Mouse (Mus musculus) frontal cortex, adult (tissue): ENCODE data around the gene Usp22.
"Not testable (repeated sequence)": the region's sequence is repeated elsewhere in the genome, so short reads cannot be mapped to it uniquely, and the experiment has no call there.

Source experiments
- ATAC-seq: cut with Nextera tagmentation; 2 replicates; pipeline ENCODE4 v1.9.2; 2017; ENCODE audit warnings: mild to moderate bottlenecking, moderate library complexity, mixed read lengths; ENCODE audit not compliant: low TSS enrichment

Gene Usp22

DNA sequence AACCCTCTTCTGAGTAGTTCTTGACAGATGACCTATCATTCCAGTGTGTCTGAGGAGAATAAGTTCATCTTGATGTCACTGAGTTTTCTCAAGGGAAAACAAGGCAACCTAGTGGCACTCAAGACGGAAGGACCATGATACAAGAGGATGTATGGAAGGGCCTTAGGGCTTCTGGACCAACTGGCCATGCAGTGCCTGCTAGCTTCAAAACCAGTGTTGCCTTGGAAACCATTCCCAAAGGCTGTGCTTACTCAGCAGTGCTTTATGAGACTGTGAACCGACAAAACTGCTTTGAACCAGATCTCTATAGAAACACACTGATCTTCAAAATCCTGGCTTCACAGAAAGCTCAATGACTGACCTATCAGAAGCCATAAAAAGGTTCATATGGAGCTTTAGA, 15.9 kb upstream of the Usp22 start:
- ATAC-seq: no peak

DNA sequence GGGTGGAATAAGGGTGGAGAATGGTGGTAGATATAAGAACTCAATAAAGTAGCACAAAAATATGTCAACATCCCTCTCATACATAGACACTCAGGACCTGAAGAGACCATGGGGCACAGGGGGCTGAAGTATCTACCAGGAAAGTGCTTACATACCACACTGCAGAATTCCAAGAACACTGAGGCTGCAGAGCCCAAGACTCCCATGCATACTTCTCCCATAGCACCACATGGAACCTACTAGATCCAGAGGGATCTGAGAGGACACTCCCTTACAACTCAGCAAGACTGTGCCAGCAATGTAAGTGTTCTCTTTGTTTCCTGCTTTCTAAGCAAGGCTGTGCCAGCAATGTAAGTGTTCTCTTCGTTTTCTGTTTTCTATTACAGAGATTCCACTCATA, 9.0 kb upstream of the Usp22 start:
- ATAC-seq: no peak

DNA sequence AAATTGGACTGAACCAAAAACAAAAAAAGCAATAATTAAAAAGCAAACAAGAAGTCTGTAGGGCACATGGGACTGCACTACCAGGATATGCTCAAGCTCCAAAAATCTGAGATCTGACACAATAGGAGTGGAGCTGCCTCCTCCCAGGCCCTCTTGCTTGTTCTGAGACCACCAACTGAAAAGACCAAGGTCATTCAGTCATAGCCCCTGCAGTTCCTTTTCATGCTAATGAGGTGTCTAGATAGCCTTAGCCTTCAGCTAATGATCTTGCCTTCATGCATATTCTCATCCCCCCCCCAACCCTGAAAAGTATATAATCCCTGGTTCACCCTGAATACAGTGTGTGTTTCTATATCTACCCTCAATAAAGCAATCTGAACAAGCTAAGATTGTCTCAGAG, 6.8 kb upstream of the Usp22 start:
- ATAC-seq: no peak

DNA sequence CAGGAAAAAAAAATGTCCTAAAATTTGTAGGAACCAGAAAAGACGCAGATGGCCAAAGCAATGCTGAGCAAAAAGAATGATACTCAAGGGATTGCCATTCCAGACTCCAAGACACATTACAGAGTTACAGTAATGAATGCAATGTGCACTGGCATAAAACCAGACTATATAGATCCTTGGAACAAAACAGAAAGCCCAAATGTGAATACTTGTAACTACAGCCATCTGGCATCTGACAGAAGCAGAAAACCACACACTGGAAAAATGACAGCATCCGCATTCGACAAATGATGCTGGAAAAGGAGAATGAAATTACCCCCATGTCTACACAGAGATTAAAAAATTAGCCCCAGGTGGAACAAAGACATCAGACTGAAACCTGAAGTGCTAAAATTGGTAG, 5.5 kb upstream of the Usp22 start:
- peak; percentile 41; the same call in 1 of the 2 replicates for ATAC-seq

DNA sequence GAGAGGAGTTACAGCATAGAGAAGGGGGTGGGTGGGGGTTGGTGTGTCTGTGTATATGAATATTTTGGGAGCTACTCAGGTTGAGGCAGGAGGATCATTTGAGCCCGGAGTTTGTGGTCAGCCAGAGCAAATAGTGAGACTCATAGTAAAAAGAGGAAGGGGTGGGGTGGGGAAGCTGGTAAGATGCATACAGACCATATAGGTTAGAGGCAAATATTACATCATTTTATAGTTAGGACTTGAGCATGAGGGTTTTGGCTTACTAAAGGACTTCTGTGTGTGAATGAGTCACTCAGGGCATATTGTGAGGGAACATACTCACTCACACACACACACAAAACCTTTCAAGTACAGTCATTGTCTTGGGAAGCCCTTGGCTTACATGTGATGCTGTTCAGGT, 1.5 kb upstream of the Usp22 start:
- ATAC-seq: no peak

DNA sequence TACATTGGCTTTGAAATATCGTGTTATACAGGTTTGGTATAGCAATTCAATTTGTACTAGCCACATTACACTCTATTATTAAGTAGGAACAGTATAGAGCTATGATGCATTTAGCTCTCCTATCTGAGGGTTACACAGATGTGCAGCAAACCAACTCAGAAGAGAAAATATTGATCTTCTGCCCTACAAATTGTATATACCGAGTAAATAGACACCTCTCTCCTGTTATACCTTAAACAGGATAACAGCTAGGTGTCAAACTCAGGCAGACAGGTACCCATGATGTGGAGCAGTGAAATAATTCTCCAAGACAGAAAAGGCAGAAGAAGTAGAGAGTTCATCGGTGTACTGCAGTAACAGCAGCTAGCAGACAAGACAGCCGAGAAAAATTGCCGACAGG, 923 bp upstream of the Usp22 start:
- no peak for ATAC-seq

DNA sequence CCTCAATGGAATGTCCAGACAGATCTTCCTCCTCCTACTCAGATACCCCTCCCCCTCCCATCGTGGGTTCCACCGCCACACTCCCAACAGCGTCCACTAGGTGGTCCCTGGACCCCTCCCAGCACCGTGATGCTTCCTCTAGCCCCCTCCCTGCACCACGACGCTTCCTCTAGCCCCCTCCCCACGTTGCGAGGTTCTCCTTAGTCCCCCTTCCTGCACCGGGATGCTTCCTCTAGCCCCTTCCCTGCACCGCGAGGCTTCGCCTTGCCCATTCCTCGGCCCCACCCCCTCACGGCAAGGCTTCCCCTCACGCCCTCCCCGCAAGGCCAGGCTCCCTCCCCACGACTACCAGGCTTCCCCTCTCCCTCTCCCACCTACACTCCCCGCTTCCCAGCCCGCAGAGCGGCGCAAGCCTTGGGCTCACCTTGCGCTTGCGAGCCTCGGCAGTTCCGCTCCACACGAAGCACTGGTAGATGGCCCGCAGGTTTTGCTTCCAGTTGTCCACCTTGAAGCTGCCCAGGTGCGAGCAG, 499 bp downstream of the Usp22 start:
- peak; percentile 32; the same call in 1 of the 2 replicates for ATAC-seq

DNA sequence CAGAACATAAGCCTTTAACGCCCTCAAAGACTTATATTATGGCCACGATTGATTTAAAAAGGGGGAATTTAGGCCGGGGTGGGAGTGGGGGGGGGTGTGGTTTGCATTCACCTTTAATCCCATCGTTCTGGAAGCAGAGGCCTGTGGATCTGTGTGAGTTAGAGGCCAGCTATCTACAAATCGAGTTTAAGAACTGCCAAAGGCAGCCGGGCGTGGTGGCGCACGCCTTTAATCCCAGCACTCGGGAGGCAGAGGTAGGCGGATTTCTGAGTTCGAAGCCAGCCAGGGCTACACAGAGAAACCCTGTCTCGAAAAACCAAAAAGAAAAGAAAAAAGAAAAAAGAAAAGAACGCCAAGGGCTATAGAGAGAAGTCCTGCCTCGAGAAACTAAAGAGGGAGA, 1.4 kb downstream of the Usp22 start:
- not testable (repeated sequence) for ATAC-seq

DNA sequence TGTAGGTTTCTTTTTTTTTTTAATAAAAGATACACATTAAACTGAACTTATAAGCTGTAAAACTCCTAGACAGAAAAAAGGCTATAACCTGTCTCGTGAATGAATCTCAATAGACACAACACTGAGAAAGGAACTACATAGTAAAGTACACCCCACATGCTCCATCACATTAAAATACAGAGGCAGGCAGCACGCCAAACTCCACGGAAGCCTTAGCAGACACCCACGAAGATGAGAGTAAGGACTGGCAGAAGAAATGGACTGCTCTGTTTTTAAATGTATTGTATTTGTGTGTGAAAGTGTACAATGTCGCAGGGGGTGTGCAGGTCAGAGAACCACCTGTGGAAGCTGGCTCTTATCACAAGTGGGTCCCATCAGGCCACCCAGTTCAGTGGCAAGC, 4.7 kb downstream of the Usp22 start:
- no peak for ATAC-seq

DNA sequence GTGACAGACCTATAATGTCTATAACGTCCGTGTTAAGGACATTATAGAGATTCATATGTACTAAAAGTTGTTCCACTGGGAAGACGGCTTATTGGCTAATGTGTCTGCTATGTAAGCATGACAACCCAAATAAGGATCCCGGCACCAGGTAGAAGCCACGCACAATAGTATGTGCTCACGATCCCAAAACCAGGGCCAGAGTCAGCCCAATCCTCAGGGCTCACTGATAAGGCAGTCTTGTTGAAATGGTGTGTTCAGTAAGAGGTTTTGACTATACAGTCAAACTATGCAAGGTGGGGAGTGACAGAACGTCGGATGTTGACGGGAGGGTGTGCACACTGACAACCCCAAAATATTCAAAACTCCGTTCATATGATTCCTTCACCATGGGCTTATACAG, 10.0 kb downstream of the Usp22 start:
- ATAC-seq: no peak

DNA sequence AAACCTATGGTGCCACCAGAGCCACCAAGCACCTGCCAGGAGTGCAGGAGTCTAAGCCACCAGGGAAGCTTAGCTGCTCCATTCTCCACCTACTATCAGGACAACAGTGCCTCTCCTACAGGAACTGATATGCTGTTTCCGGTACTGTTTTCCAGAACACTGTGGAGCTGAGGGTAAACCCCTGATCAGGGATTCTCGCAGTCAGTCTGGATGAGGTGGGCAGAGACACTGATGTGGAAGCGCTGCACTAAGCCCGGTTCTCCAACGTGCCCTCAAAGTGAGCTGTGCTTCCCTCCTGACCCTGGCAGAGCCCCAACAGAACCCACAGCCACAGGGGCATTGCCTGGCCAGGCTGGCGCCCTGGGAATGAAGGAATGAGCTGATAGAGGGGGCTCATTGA, 10.5 kb downstream of the Usp22 start:
- ATAC-seq: no peak

DNA sequence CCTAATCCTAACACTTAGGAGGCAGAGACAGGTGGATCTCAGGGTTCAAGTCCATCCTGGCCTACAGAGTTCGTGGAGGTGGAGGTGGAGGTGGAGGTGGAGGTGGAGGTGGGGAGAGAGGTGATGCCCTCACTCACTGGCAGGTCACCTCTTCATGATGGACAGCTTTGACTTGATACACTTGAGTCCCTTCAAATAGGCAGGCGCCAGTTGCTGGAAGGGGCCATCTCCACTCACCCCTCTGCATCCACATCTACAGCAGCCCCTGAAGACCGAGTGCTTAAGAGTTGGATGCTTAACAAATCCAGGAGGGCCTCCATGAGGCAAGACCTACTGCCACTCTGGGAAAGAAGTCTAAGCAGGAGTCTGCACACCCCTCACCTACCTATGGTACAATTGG, 11.5 kb downstream of the Usp22 start:
- ATAC-seq: no peak

DNA sequence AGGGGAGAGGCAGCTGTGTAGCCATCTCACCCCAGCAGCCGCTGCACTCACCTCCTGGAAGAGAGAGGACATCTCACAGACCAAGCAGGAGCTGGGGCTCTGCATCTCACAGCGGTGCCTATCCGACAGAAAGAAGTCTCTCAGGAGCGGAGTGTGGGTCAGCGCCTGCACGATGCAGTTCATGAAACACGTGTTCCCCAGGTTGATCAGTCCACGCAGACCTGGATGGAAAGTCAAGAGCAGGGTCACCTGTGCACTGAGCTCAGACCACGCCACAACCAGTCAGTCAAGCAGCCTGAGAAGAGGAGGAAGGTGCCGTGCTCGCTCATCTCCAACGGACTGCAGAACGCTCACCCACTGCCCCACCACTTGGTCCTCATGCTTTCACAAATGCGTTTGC, 12.1 kb downstream of the Usp22 start:
- ATAC-seq: no peak

DNA sequence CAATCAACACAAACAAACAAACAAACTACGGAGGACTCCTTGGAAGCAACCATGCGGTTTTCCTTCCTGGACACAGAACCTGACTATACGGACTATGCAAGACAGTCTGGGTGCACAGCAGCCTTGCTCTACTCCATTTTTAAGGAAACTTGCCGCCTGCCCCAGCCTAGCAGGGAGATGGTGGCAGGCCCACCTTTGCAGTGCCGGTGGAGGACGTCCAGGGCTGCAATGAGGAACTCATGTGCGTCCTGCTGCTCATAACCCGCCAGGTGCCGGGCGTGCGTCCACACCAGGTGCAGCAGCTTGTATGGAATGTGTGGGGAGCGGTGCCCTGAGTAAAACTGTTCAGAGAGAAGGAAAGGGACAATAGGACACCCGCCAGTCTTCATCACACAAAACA, 13.7 kb downstream of the Usp22 start:
- ATAC-seq: no peak

DNA sequence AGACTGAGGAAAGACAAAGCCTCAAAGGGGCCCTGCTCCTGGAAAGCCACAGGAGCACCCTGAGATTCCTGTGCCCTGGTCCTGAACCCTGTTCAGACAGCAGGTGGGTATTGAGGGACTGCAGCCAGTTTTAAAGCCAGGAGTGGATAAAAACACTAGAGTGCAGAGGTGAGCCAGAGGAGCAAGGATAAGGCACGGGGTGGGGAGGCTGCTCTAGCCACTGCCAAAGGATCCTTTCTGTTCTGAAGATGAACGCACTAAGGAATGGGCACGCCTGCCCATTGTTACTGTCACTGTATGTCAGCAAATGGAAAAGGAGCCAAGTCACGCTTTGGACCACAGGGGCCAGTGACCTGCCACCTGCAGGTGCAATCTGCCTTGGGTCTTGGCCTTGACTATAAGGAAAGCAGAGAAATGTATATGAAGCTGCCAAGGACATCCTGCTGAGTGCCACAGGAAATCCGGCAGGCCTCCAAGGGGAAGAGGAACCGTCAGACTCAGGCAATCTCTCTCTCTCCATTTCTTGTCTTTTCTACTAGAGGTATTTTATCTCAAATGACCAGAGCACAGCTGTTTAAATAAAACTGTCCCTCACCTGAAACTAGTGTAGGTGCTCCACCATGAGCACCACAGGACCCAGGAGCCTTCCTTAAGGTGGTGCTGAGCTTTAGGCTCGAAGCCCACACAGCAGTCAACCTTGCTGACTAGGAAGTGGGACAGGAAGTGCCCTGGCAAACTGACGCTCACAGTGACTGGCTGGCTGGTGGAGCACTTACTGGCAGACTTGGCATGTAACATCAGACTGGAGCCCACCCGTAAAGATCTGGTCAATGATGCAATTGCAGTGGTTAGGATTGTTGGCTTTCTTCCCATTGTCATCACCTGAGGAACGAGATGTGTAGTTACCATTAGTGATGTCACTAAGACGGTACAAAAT, 14.8 kb downstream of the Usp22 start:
- ATAC-seq: no peak

DNA sequence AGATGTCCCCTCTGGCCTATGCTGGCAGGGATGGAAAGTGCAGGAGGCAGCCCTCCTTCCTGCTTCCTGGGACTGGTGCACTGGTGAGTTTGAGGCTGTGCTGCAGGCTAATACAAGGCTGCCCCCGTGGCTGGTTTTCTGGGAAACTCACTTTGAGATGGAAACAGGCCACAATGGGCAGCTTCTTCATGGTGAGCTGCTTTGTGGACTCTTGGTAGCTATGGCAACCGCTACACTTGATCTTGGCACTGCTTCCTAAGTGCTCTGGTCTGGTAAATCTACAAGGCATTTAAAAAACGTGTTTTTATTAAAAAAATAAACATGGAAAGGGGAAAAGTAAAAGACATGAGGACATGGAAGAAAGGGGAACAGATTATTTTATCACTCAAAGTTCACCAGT, 16.7 kb downstream of the Usp22 start:
- no peak for ATAC-seq

DNA sequence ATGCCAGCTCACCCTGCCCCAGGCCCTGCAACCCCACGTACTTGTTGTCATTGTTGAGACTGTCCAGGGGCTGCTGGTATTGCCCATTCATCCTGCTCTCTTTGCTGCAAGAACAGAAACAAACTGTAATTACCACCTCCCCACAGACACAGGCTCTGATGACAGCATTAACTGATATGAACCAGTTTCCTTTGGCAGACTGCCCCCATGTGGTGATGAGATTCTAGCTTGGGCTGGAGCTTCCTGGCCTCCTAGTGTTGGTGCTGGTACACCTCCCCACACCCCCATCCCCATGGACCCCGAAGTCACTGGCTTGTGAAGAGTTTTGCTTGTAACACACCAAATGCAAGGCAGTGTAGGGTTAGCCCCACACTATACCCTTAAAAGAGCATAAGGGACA, 19.1 kb downstream of the Usp22 start:
- peak; percentile 66 for ATAC-seq

DNA sequence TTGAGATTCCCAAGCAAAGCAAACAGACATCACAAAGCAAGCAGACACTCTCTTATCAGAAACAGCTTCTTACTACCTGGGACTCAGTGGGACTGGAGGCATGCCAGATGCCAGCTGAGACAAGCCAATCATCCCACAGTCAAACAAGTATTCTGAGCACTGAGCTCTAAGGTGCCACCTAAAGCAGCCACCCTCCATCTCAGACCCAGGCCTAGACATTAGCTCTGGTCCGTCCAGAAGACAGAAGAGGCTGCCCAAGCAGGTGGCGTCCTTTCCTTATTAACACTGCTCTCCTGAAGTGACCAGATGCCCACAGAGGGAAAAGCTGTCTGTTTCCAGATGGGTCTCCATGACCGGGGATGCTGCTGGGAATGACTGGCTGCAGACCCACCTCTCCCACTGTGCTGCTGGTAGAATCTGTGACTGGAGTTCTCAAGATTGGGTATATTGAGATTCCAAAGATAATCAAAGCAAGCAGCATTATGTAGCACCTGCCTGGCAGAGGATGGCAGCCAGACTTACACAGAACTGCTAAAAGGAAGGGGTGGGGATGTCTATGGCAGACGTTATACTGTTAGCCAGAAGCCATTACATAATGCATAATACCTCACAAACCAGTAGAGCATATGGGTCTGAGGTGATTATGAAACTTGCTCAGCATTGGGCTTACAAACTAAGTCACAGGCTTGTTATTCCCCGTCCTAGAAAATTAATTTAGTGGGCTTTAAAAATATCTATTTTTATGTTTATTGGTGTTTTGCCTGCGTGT, 24.4 kb downstream of the Usp22 start:
- ATAC-seq: peak; percentile 62

DNA sequence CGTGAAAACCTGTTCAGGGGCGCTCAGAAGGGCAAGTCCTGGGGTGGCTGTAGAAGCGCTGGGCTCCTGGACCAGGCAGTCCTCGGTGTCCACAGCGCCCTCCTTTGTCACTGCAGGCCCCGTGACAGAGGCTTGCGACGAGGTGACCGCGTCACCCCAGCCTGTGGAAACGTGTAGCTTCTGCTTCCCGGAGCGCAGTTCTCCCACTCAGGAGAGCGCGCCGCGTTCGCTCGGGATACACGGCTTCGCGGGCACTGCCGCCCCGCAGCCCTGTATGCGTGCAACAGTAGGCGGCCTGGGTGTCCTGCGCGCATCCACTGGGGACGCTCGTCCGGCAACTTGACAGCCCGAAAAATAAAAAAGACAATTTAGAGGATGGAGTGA, 27.6 kb downstream of the Usp22 start:
- peak; percentile 60 for ATAC-seq

DNA sequence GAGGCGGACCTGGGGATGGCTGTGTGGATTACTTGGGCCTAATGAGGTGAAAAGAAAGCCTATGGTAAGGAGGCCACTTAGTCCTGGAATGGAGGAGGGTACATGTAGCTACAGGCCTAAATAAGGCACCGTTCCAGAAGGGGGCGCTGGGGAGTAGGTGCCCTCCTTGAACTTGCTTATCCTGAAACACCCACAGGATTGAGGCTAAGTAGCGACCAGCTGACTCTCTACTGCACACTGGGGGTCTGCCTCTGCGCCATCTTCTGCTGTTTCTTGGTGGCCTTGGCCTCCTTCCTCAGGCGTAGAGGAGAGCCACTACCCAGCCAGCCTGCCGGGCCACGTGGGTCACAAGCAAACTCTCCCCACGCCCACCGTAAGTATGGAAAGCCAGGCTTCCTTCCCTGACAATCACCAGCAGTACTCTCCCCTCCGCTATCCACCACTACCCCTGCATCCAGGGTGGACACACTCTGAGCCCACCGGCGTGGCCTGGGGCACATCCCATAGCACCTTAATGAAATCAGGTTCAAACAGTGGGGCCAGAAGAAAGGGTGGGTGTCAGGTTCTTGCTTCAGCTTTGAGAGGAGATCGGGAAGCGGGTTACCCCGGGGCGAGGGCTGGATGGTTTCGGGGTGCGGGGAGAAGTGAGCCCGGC, 28.1 kb downstream of the Usp22 start:
- no peak for ATAC-seq

DNA sequence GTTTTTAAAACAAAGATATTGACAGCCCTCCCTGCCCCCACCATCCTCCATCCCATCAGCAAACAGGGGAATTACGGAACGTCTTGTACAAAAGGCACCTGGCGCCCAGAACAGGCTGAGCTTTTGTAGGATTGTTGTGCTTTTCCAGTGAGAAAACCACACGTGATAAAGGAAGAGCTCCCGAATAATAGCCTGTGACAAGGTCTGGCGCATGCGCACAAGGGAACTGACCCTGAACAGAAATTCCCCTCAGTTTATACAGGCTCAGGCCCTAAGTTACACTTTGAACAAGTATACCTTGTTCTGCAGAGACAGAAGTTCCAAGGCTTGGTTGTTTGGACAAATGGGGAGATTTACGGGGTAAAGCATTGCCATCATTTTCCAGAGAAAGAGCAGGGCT, 29.3 kb downstream of the Usp22 start:
- no peak for ATAC-seq
